Mouse (Mus musculus) lung, embryonic 16.5 days (tissue): ENCODE results near the gene Gm11568. TPM values are rescaled to one million over a fixed set of nuclear protein-coding genes. Genes with fewer than 3 reads are reported as not detected.
"Not testable (repeated sequence)": the region's sequence is repeated elsewhere in the genome, so short reads cannot be mapped to it uniquely, and the experiment has no call there.

ENCODE experiments used
- ATAC-seq: fragments of 200-750 bp; cut with Nextera tagmentation; 2 replicates; pipeline ENCODE4 v1.8.0; 2017; ENCODE audit warnings: low read depth, mild to moderate bottlenecking, moderate library complexity
- H3K27ac ChIP-seq: fragments of 300-500 bp; sonication (generic); 2 replicates; pipeline ENCODE4 v1.5.1; 2014; ENCODE audit warnings: mild to moderate bottlenecking, control low read depth, low read length
- H3K27me3 ChIP-seq: fragments of 300-500 bp; sonication (generic); 2 replicates; pipeline ENCODE4 v1.6.1; 2014; ENCODE audit warnings: low read depth, low read length, mixed read lengths; ENCODE audit not compliant: control insufficient read depth, insufficient read depth
- H3K36me3 ChIP-seq: fragments of 300-500 bp; sonication (generic); 2 replicates; pipeline ENCODE4 v1.6.1; 2014; ENCODE audit warnings: low read length; ENCODE audit not compliant: control insufficient read depth, insufficient read depth
- H3K4me1 ChIP-seq: fragments of 300-500 bp; sonication (generic); replicated peaks from 2 replicates; pipeline ENCODE4 v1.6.1; 2014; ENCODE audit warnings: low read length, mixed read lengths; ENCODE audit not compliant: control insufficient read depth, insufficient read depth
- H3K4me2 ChIP-seq: fragments of 300-500 bp; sonication (generic); 2 replicates; pipeline ENCODE4 v1.6.1; 2014; ENCODE audit warnings: low read depth, low read length, control low read depth
- H3K4me3 ChIP-seq: fragments of 300-500 bp; sonication (generic); 2 replicates; pipeline ENCODE4 v1.5.1; 2014; ENCODE audit warnings: mild to moderate bottlenecking, low read length, control low read depth
- H3K9ac ChIP-seq: fragments of 300-500 bp; sonication (generic); 2 replicates; pipeline ENCODE4 v1.6.1; 2014; ENCODE audit warnings: low read length, control low read depth
- H3K9me3 ChIP-seq: fragments of 300-500 bp; sonication (generic); 2 replicates; pipeline ENCODE4 v1.6.1; 2016; ENCODE audit warnings: low read length; ENCODE audit not compliant: control insufficient read depth
- WGBS: fragments of 180-500 bp; shearing (Covaris S2); extraction: QIAGEN DNeasy Blood & Tissue Kit; methylation state at CpG from one replicate; pipeline ENCODE4 v1.1.7; 2014; 5-methylcytosine and 5-hydroxymethylcytosine counted together
- polyA plus RNA-seq: library from polyadenylated mRNA; unstranded; fragments of >200 nt; fragmentation: Nextera tagmentation; extraction: Ambion mirVana; gene quantifications from 2 replicates; pipeline ENCODE4 v1.2.1, GENCODE M21; 2015

Gene Gm11568
- polyA plus RNA-seq, result not detected in 2 replicates

- Histone ChIP-seq H3K4me1 (no peaks in the 10 kb centered on the region), H3K36me3 (no peaks in the 10 kb centered on the region), H3K27me3 (no peaks in the 10 kb centered on the region), H3K27ac (no peak within 1 kb of the TSS), H3K9me3 (no peaks in the 10 kb centered on the region), H3K4me2 (no peak within 1 kb of the TSS), H3K9ac (no peak within 1 kb of the TSS), H3K4me3 (no peak within 1 kb of the TSS)
- 77% methylated on average over 2 of the region's 2 CpGs for whole genome bisulfite sequencing
- no peak for ATAC-seq
Measured at GRCm38 (mm10) chr11:99857617-99858016, at the start of gene Gm11568. Gene Gm11568, plus strand, starts transcription at chr11:99857917.

- H3K27me3 ChIP-seq, ATAC-seq, H3K36me3 ChIP-seq, H3K9me3 ChIP-seq, H3K4me1 ChIP-seq, H3K4me2 ChIP-seq, H3K9ac ChIP-seq, H3K27ac ChIP-seq, H3K4me3 ChIP-seq: not testable (repeated sequence)
Measured at GRCm38 (mm10) chr11:99809792-99810191, 47.9 kb upstream of the Gm11568 start, which contains the start of gene Krtap4-13. Gene Krtap4-13, minus strand, starts transcription at chr11:99809892.

- H3K27me3 ChIP-seq, H3K4me1 ChIP-seq, H3K4me3 ChIP-seq, H3K4me2 ChIP-seq, H3K36me3 ChIP-seq, H3K9ac ChIP-seq, ATAC-seq, H3K27ac ChIP-seq, H3K9me3 ChIP-seq: not testable (repeated sequence)
- 81% methylated on average over 2 of the region's 2 CpGs for WGBS
Measured at GRCm38 (mm10) chr11:99815566-99815965, 42.2 kb upstream of the Gm11568 start, which contains the start of gene Gm11564. Gene Gm11564, minus strand, starts transcription at chr11:99815666.

- Histone ChIP-seq H3K4me1 (no peaks in the 10 kb centered on the region), H3K4me2 (no peak within 1 kb of the TSS), H3K27me3 (no peaks in the 10 kb centered on the region), H3K9ac (no peak within 1 kb of the TSS), H3K36me3 (no peaks in the 10 kb centered on the region), H3K9me3 (no peaks in the 10 kb centered on the region), H3K27ac (no peak within 1 kb of the TSS), H3K4me3 (no peak within 1 kb of the TSS)
- WGBS, result 72% methylated on average over 1 of the region's 1 CpGs
- ATAC-seq, result no peak
Measured at GRCm38 (mm10) chr11:99837966-99838365, 19.8 kb upstream of the Gm11568 start, which contains the start of gene 2300003K06Rik. Gene 2300003K06Rik, minus strand, starts transcription at chr11:99838066.

- Histone ChIP-seq H3K36me3 (no peaks in the 10 kb centered on the region), H3K27ac (no peak overlapping the region), H3K27me3 (no peaks in the 10 kb centered on the region), H3K9ac (no peak overlapping the region), H3K4me3 (no peak overlapping the region), H3K4me1 (no peaks in the 10 kb centered on the region), H3K9me3 (no peaks in the 10 kb centered on the region), H3K4me2 (no peak overlapping the region)
- ATAC-seq, result no peak
- 78% methylated on average over 1 of the region's 1 CpGs for WGBS
Measured at GRCm38 (mm10) chr11:99842185-99842584, 15.5 kb upstream of the Gm11568 start.

- Histone ChIP-seq H3K27me3 (no peaks in the 10 kb centered on the region), H3K4me1 (no peaks in the 10 kb centered on the region), H3K4me2 (no peak overlapping the region), H3K4me3 (no peak overlapping the region), H3K9me3 (no peaks in the 10 kb centered on the region), H3K9ac (no peak overlapping the region), H3K27ac (no peak overlapping the region), H3K36me3 (no peaks in the 10 kb centered on the region)
- ATAC-seq, result no peak
- 87% methylated on average over 2 of the region's 2 CpGs for WGBS
Measured at GRCm38 (mm10) chr11:99846746-99847145, 11.0 kb upstream of the Gm11568 start.

GRCm38 (mm10) chr11:99851508-99851907 lies 6.2 kb upstream of the Gm11568 start, which contains the start of gene Krtap4-16:
Gene Krtap4-16, minus strand, starts transcription at chr11:99851608.
- ATAC-seq, result no peak
- H3K27ac ChIP-seq, result no peak within 1 kb of the TSS
- no peak within 1 kb of the TSS for H3K9ac ChIP-seq

GRCm38 (mm10) chr11:99854121-99854520 lies 3.6 kb upstream of the Gm11568 start:
- no peak for ATAC-seq
- H3K9me3 ChIP-seq, result no peaks in the 10 kb centered on the region
- H3K4me2 ChIP-seq, result no peak overlapping the region
- no peak overlapping the region for H3K4me3 ChIP-seq
- H3K9ac ChIP-seq, result no peak overlapping the region
- no peaks in the 10 kb centered on the region for H3K27me3 ChIP-seq
- no peaks in the 10 kb centered on the region for H3K4me1 ChIP-seq
- 53% methylated on average over 3 of the region's 3 CpGs for WGBS
- H3K36me3 ChIP-seq, result no peaks in the 10 kb centered on the region
- H3K27ac ChIP-seq, result no peak overlapping the region

More at GRCm38 (mm10) chr11:99851508-99851907, 6.2 kb upstream of the Gm11568 start, which contains the start of gene Krtap4-16:
- H3K36me3 ChIP-seq, result no peaks in the 10 kb centered on the region
- no peaks in the 10 kb centered on the region for H3K9me3 ChIP-seq
- H3K4me3 ChIP-seq, result no peak within 1 kb of the TSS
- H3K4me2 ChIP-seq, result no peak within 1 kb of the TSS
- H3K4me1 ChIP-seq, result no peaks in the 10 kb centered on the region
- H3K27me3 ChIP-seq, result no peaks in the 10 kb centered on the region

GRCm38 (mm10) chr11:99858761-99859160 lies 1.0 kb downstream of the Gm11568 start:
- 69% methylated on average over 2 of the region's 2 CpGs for WGBS
- H3K27me3 ChIP-seq, result no peaks in the 10 kb centered on the region
- no peaks in the 10 kb centered on the region for H3K36me3 ChIP-seq
- no peak overlapping the region for H3K4me3 ChIP-seq
- no peaks in the 10 kb centered on the region for H3K4me1 ChIP-seq
- no peak overlapping the region for H3K27ac ChIP-seq
- no peak overlapping the region for H3K9ac ChIP-seq
- ATAC-seq, result no peak
- no peak overlapping the region for H3K4me2 ChIP-seq
- H3K9me3 ChIP-seq, result no peaks in the 10 kb centered on the region

- not testable (repeated sequence) for H3K4me2 ChIP-seq, H3K27ac ChIP-seq, H3K4me1 ChIP-seq, H3K9ac ChIP-seq, ATAC-seq, H3K9me3 ChIP-seq, H3K36me3 ChIP-seq, H3K4me3 ChIP-seq, H3K27me3 ChIP-seq
- 59% methylated on average over 1 of the region's 1 CpGs for WGBS
Measured at GRCm38 (mm10) chr11:99864176-99864575, 6.5 kb downstream of the Gm11568 start, which contains the start of gene Gm11559. Gene Gm11559, plus strand, starts transcription at chr11:99864476.
